Mouse (Mus musculus) CD4-positive, CD25-positive, alpha-beta regulatory T cell, adult 2 months (primary cell): ENCODE results near the gene Ptrh2.

Experiments
- DNase-seq: peaks from one replicate; pipeline ENCODE4 v3.0.0-alpha.2; 2012; ENCODE audit warnings: low read depth, low spot score

The Ptrh2 gene

GRCm38 (mm10) chr11:86668169-86668568 is 15.6 kb upstream of the Ptrh2 start:
- no peak for DNase-seq

- DNase-seq, result no peak
Measured at GRCm38 (mm10) chr11:86671041-86671675, 12.6 kb upstream of the Ptrh2 start.

- no peak for DNase-seq
Measured at GRCm38 (mm10) chr11:86672772-86673171, 11.0 kb upstream of the Ptrh2 start.

- DNase-seq, result no peak
Measured at GRCm38 (mm10) chr11:86675520-86675919, 8.3 kb upstream of the Ptrh2 start.

- no peak for DNase-seq
Measured at GRCm38 (mm10) chr11:86678957-86679356, 4.8 kb upstream of the Ptrh2 start.

GRCm38 (mm10) chr11:86680729-86681128 is 3.1 kb upstream of the Ptrh2 start:
- no peak for DNase-seq

GRCm38 (mm10) chr11:86681423-86681822 is 2.4 kb upstream of the Ptrh2 start:
- DNase-seq, result no peak

- DNase-seq, result no peak
Measured at GRCm38 (mm10) chr11:86682861-86683260, 924 bp upstream of the Ptrh2 start.

GRCm38 (mm10) chr11:86684126-86685012 is 584 bp downstream of the Ptrh2 start:
- DNase-seq, result no peak

GRCm38 (mm10) chr11:86685366-86685765 is 1.6 kb downstream of the Ptrh2 start:
- no peak for DNase-seq

GRCm38 (mm10) chr11:86690383-86690782 is 6.6 kb downstream of the Ptrh2 start:
- DNase-seq, result no peak

GRCm38 (mm10) chr11:86691482-86691881 is 7.7 kb downstream of the Ptrh2 start:
- no peak for DNase-seq

GRCm38 (mm10) chr11:86691956-86692355 is 8.2 kb downstream of the Ptrh2 start:
- DNase-seq, result no peak

- DNase-seq, result no peak
Measured at GRCm38 (mm10) chr11:86692546-86692945, 8.8 kb downstream of the Ptrh2 start.

- no peak for DNase-seq
Measured at GRCm38 (mm10) chr11:86695461-86695860, 11.7 kb downstream of the Ptrh2 start.

- no peak for DNase-seq
Measured at GRCm38 (mm10) chr11:86701151-86701550, 17.4 kb downstream of the Ptrh2 start.

GRCm38 (mm10) chr11:86714606-86715005 is 30.8 kb downstream of the Ptrh2 start:
- no peak for DNase-seq

GRCm38 (mm10) chr11:86717306-86718065 is 33.7 kb downstream of the Ptrh2 start:
- DNase-seq, result no peak

GRCm38 (mm10) chr11:86718369-86718768 is 34.6 kb downstream of the Ptrh2 start:
- no peak for DNase-seq

GRCm38 (mm10) chr11:86719390-86719789 is 35.6 kb downstream of the Ptrh2 start:
- DNase-seq, result no peak

GRCm38 (mm10) chr11:86724004-86724403 is 40.2 kb downstream of the Ptrh2 start:
- no peak for DNase-seq

GRCm38 (mm10) chr11:86724982-86725381 is 41.2 kb downstream of the Ptrh2 start:
- no peak for DNase-seq
